ENCODE assay signal across 34 mouse cellular contexts in the genomic region with DNA sequence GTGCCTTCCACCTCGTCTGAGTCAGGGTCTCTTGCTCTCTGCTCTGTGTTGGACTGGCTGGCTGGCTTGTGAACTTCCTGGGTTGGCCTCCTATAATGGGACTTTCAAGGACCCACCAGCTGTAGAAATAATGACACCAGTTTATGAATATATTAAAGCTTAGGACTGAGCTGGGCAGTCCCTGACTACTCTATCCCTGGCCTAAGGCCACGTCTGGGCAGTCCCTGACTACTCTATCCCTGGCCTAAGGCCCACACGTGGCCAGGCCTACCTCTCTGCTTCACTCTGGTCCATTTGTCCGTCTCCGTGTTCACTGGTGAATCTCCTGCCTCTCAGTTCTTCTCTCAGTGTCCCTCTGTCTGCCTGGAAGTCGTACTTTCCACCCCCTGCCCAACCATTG. TPM values are rescaled to one million over a fixed set of nuclear protein-coding genes. Genes with fewer than 3 reads are reported as not detected.
"Had no signal": no experiment of that assay in that cellular context is flagged by ENCODE, and none has a peak within 500 bp of the region (broad histone marks: within the 10 kb centered on the region; RNA-seq: fewer than 3 reads in every experiment).

No protein-coding gene starts in this region.

- H3K27ac ChIP-seq: heart, embryonic 13.5 days; heart, embryonic 15.5 days; hindbrain, embryonic 10.5 days; hindbrain, embryonic 12.5 days; hindbrain, embryonic 13.5 days; hindbrain, embryonic 14.5 days; hindbrain, embryonic 15.5 days; hindbrain, postnatal 0 days; intestine, embryonic 15.5 days; kidney, embryonic 15.5 days; kidney, postnatal 0 days; layer of hippocampus, adult 2 months; left cerebral cortex, adult 2 months had no signal

- H3K4me2 ChIP-seq: heart, embryonic 15.5 days; hindbrain, embryonic 12.5 days; hindbrain, embryonic 13.5 days; hindbrain, embryonic 14.5 days; hindbrain, embryonic 15.5 days; intestine, embryonic 15.5 days; kidney, embryonic 15.5 days had no signal

- H3K9ac ChIP-seq: heart, embryonic 12.5 days; heart, embryonic 13.5 days; heart, embryonic 15.5 days; hindbrain, embryonic 12.5 days; hindbrain, embryonic 13.5 days; hindbrain, embryonic 14.5 days; hindbrain, embryonic 15.5 days; intestine, embryonic 15.5 days; kidney, embryonic 15.5 days had no signal

- H3K9me3 ChIP-seq: heart, embryonic 13.5 days; heart, embryonic 15.5 days; hindbrain, embryonic 10.5 days; hindbrain, embryonic 12.5 days; hindbrain, embryonic 13.5 days; hindbrain, embryonic 15.5 days; intestine, embryonic 15.5 days; kidney, embryonic 15.5 days had no signal

- H3K4me3 ChIP-seq: heart, embryonic 12.5 days; heart, embryonic 13.5 days; heart, embryonic 15.5 days; hindbrain, embryonic 10.5 days; hindbrain, embryonic 12.5 days; hindbrain, embryonic 13.5 days; hindbrain, embryonic 15.5 days; intestine, embryonic 15.5 days; kidney, embryonic 15.5 days; layer of hippocampus, adult 2 months; left cerebral cortex, adult 2 months had no signal

- DNase-seq: heart, postnatal 10 days; heart, postnatal 14 days; heart, postnatal 36 days; heart, postnatal 4 days; kidney, adult 11 months; kidney, adult 18-20 months; kidney, adult 2 months; kidney, adult 8-10 months; kidney, adult 9 months; kidney, postnatal 10 days; kidney, postnatal 14 days; kidney, postnatal 25 days; kidney, postnatal 36 days; kidney, postnatal 4 days; layer of hippocampus, adult 9-11 months; layer of hippocampus, postnatal 36 days had no signal

- H3K36me3 ChIP-seq: heart, embryonic 12.5 days; heart, embryonic 13.5 days; heart, embryonic 15.5 days; hindbrain, embryonic 10.5 days; hindbrain, embryonic 12.5 days; hindbrain, embryonic 13.5 days; hindbrain, embryonic 15.5 days; intestine, embryonic 15.5 days; kidney, embryonic 15.5 days had no signal

- H3K4me1 ChIP-seq: hindbrain, embryonic 12.5 days; hindbrain, embryonic 15.5 days had no signal

- H3K27me3 ChIP-seq: heart, embryonic 12.5 days; heart, embryonic 13.5 days; heart, embryonic 15.5 days; hindbrain, embryonic 12.5 days; hindbrain, embryonic 15.5 days; intestine, embryonic 15.5 days; kidney, embryonic 15.5 days had no signal

RNA-seq across cellular contexts. Expression of gene Mgst2, which starts 14.7 kb away (rescaled TPM):
- total RNA-seq: hindbrain, postnatal 0 days; layer of hippocampus, adult 18-20 months; layer of hippocampus, adult 2 months; layer of hippocampus, postnatal 14 days; layer of hippocampus, postnatal 25 days; layer of hippocampus, postnatal 36 days; left cerebral cortex, adult 18-20 months; left cerebral cortex, adult 2 months had no signal
- polyA plus RNA-seq: hindbrain, embryonic 10.5 days had no signal
